Mouse (Mus musculus) left cerebral cortex, adult 2 months (tissue): ENCODE measurements around the gene Wdtc1. TPM values are rescaled to one million over a fixed set of nuclear protein-coding genes. Genes with fewer than 3 reads are reported as not detected.

Source experiments
- DNase-seq, 2 experiments: peaks; one replicate each; pipeline ENCODE4 v3.0.0; 2021 to 2022; ENCODE audit warnings: low spot score in 2 of 2, mixed read lengths in 1 of 2; ENCODE audit errors: extremely low spot score in 1 of 2
- H3K27ac ChIP-seq: fragments of 200-600 bp; 2 replicates; pipeline ENCODE4 v1.8.1; 2022
- H3K4me3 ChIP-seq: fragments of 200-600 bp; 2 replicates; pipeline ENCODE4 v1.8.1; 2022
- CTCF ChIP-seq: fragments of 200-600 bp; IDR thresholded peaks from 2 replicates; pipeline ENCODE4 v1.8.1; 2022; ENCODE audit warnings: antibody characterized with exemption, mild to moderate bottlenecking, moderate library complexity
- intact Hi-C: fragments of 180-260 bp; cut with DNase I; formaldehyde crosslinking; loops from one replicate; pipeline ENCODE4 v1.15.1; 2025
- total RNA-seq, 2 experiments: library from RNA; stranded (reverse); gene quantifications; 2 replicates each; pipeline ENCODE4 v1.2.3; 2021

The Wdtc1 gene
- total RNA-seq, 2 experiments from 2014 or later = 59.7 to 60.6 TPM

DNA sequence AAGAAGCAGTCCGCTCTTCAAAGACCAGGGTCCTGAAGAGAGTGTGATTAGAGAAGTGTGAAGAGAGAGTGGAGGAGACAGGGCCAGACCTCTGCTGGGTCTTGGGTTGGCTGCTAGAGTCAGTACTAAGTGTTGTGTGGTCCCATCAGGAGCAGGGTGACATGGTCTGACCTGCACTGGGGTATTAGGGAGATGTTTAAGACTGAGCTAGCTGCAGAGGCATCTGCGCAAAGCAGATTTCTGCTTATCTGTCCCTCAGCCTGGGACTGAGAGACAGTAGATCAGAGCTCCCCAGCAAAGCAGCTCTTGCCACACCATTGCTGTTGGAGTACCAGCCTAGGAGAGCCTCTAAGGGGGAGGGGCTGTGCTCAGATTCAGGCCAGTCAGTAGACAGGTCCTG is 36.8 kb upstream of the Wdtc1 start:
- DNase-seq = no peak
- TF ChIP-seq CTCF = no peak
- H3K27ac ChIP-seq = no peak overlapping the region
- intact Hi-C loops = no loop called here
- no peak overlapping the region for H3K4me3 ChIP-seq

DNA sequence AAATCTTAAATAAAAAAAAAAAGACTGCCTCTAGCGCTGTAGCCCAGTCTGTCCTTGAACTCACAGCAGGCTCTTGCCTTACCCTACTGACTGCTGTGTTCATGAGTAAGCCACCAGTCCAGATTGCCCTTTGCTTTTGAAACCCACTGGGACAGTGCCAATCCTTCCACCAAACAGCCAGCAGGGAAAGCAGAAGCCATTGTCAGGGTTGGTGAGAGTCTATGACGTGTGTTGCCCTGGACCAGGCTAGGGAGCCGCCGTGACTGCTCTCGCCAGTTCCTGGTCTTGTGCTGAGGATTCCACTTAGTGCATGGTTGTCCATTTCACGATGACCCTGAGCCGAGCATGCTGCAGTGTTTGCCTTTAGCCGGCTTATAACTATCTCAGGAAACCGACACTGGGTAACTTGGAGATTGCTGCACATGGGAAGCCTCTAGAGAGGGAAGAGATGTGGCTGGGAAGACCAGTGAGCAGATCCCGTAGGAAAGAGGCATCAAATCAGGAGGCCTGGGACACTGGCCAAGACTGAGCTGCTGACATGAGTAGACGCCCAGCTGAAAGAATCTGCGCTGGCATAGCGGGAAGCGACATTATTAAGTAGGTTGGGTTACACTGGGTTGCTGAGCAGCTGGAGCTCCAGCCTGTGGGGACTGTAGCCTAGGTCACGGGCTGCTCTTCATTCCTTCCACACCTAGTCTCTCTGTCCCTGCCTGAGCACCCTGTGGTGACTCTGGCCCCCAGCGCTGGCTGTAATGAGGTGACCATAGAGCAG is 35.7 kb upstream of the Wdtc1 start:
- Histone ChIP-seq H3K4me3 (no peak overlapping the region), H3K27ac (no peak overlapping the region)
- DNase-seq = no peak
- TF ChIP-seq CTCF = no peak
- intact Hi-C loops = no loop called here

DNA sequence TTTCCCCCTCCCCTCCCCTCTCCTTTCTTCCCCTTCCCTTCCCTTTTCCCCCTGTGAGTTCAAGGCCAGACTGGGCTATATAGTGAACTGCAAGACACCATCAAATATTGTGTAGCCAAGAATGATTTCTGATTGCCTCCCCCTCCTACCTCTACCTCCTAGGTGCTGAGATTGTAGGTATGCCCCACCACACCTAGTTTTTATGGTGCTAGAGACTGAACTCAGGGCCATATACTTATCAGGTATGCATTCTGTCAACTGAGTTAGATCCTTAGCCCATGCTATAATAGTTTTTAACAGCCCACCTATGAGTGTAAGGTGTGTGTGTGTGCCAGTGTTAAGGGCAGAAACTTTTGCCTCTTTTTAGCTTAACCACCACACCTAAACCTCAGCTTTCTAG is 33.8 kb upstream of the Wdtc1 start:
- no peak overlapping the region for H3K27ac ChIP-seq
- intact Hi-C loops = no loop called here
- no peak for TF ChIP-seq CTCF
- no peak for DNase-seq
- H3K4me3 ChIP-seq = no peak overlapping the region

DNA sequence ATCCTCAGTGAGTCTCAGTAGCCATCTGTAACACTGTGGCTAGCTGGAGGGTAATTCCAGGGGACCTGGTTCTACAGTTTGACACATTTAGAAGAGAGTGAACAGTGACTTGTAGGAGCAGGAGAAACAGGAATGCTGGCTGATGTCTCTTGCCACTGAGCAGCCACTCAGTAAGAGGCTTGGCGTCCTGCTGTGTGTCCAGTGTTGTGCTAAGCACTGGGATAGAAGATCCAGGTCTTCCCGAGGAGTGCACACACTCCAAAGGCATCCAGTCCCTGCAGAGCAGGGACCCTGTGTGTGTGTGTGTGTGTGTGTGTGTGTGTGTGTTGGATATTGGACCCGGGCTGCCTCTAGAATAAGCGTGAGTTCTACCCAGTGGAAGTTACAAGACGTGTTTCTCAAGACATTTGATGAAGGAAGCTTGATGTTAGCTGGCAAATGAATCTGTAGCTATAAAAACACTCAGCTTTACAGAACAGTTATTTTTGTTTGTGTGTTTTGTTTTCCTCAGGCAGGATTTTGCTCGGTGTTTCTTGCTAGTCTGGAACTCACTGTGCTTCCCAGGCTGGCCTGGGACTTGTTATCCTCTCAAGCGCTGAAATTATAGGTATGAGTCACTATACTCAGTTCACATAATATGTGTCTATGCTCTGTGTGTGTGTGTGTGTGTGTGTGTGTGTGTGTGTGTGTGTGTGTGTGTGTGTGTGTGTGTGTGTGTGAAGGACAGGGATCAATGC is 32.9 kb upstream of the Wdtc1 start:
- Histone ChIP-seq H3K27ac (peak overlapping the region; percentile 7; the same call in 1 of the 2 replicates), H3K4me3 (no peak overlapping the region)
- DNase-seq = no peak
- intact Hi-C loops = no loop called here
- TF ChIP-seq CTCF = no peak

DNA sequence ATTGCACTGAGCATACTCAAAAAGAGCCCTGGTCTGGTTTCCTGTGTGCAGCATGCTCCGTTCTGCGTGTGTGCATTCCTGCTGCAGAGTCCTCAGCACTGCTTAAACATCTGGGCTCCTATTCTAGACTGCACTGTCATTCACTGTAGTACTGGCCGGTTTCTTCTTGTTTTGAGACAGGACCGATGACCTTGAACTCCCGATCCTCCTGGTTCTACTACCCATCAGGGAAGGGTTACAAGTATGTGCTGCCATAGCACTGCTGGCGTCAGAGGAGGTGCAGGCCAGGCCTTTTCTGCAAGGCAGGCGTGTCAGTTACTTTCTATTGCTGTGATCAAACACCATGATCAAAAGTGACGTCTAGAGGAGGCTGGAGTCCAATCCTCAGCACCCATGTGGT is 27.9 kb upstream of the Wdtc1 start:
- Histone ChIP-seq H3K27ac (no peak overlapping the region), H3K4me3 (no peak overlapping the region)
- intact Hi-C loops = no loop called here
- no peak for TF ChIP-seq CTCF
- no peak for DNase-seq

DNA sequence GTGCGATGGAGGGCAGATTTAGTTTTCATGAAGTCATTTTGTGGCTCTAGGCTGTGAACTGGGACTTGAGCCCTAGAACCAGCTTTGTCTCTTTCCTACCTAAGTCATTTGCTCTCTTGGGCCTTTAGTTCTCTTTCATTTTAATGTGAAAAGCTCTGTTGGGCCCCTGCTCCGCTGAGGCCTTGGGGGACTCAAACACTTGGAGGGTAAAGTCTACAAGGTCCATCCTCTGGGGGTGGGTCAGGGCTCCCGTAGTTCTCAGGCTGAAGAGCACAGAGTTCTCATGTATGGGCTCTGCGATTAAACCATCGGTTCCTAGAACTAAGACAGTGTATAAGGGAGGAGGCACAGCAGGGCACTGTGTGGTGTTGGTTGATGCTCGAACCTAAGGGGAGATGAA is 27.3 kb upstream of the Wdtc1 start:
- H3K27ac ChIP-seq = no peak overlapping the region
- TF ChIP-seq CTCF = no peak
- no peak for DNase-seq
- intact Hi-C loops = no loop called here
- H3K4me3 ChIP-seq = no peak overlapping the region

DNA sequence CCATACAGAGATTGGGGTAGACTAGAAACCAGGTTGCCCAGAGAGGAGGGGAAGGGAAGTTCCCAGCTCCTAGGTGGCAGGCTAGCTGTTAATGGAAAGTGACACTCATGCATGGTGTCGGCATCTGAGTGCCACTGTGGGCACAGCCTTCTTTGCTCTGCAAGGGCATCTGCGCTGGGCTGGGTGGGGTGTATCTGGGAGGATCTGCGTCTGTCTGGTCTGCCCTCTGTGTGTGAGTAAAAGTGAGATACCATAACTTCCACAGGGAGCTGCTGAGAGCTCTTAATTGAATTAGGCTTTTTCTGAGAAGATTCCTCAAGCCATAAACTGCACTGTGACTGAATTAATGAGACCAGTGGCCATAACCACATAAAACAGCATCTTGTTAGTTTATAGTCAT is 26.6 kb upstream of the Wdtc1 start:
- TF ChIP-seq CTCF = no peak
- intact Hi-C loops = no loop called here
- no peak for DNase-seq
- no peak overlapping the region for H3K4me3 ChIP-seq
- H3K27ac ChIP-seq = no peak overlapping the region

DNA sequence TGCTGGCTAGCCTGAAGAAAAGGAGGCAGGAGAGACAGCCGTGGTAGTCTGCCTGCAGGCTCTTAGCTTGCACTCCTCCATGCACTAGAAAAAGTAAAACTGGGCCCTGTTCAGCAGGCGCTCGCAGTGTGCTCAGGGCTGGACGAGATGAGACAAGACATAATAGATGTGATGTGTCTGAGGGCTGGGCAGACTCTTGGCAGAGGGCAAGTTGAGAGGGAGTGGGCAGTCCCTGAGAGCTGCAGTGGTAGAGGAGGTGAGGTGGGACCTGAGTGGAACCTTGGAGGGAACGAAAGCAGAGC is 25.7 kb upstream of the Wdtc1 start:
- TF ChIP-seq CTCF = no peak
- intact Hi-C loops = no loop called here
- DNase-seq = no peak
- Histone ChIP-seq H3K4me3 (no peak overlapping the region), H3K27ac (peak overlapping the region; percentile 48)

DNA sequence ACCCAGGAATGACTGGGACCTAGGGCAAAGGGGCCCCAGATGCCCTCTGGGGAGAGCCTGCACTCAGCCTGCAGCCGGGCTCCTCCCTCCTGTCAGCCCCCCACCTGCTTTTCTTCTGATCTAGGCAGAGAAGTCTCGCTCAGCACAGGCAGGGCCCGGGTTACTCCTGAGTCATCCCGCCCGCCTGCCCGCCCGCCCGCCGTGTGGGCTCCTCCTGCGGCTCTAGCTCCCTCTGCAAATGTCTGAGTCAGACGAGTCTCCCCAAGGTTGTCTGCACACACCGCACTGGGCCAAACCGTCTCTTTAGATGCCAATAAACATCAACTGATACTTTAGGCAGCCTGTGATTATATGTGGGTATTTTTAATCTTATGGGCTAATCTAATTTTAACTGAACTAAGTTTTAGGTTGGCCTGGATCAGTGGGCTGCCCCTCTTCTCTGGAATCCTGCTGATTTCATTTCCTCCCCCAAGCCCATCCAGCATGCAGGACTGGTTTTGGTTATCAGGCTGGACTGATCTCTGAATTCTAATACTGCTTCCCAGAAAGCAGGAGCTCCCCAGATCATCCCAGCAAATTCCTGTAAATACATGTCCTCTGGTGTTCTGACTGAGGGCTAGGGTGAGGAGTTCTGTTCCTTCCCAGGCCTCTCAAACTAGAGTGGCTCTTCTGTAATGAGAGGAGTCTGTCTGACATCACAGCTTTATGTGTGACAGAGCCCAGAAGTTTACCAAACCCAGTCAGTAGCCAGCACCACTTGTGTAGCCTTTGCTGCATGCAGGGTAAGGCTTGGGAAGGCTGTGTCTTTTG is 25.2 kb upstream of the Wdtc1 start:
- intact Hi-C loops = no loop called here
- H3K27ac ChIP-seq = peak overlapping the region; percentile 48
- peak in 1 of 2 experiments; percentile 67 for DNase-seq

DNA sequence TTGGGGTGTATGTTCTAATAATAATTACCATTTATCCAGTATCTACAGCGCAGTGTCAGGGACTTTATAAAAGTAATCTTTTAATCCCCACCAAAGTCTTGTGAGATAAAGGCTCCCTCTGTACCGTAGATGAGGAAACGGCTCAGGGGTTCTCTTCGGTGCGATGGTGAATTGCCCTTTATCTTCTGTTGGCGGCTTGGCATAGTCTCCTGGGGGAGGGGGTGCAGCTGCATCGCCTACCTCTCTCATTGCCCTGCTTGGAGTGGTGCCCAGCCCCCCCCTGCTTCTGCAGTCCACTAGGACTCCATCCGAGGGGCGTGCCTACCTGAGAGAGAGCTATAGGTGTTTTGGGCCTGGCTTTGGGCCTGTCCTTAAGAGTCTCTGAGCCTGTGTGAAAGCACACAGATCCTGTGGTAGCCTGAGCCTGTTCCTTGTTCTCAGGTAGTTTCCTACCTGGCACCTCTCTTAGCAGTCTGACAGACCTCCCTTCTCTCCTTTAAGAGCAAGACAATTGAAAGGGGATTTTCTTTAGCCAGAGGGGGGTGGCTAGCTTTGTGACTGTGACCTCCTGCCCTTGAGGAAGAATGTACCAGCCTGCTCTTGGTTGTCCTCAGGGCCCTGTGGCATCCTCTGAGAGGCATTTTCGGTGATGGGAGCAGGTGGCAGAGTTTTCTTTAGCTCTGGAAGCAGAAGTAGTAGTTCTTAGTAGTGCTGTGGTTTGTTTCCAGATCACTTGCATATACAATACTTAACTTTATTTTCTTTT is 22.7 kb upstream of the Wdtc1 start:
- no peak overlapping the region for H3K4me3 ChIP-seq
- intact Hi-C loops = no loop called here
- DNase-seq = no peak
- H3K27ac ChIP-seq = peak overlapping the region; percentile 15; the same call in 1 of the 2 replicates
- TF ChIP-seq CTCF = no peak

More for the DNA sequence above, 25.2 kb upstream of the Wdtc1 start:
- no peak overlapping the region for H3K4me3 ChIP-seq
- TF ChIP-seq CTCF = no peak

DNA sequence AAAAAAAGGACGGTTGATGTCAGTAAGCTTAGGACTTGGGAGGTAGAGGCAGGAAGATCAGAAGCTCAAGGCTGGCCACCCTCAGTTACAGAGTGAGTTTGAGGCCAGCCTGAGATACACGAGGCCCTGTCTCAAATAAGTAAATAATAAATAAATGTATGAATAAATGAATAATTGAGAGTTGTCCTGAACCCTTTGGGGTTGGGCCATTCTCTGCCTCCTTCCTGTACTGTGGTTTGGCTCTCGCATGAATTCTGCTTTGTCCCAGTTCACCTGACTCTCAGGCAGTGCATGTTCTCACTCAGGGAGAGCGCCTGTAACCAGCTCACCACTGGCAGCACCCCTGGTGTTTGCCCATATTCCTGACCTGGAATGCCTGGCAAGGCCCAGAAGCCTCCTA is 20.7 kb upstream of the Wdtc1 start:
- Histone ChIP-seq H3K27ac (peak overlapping the region; percentile 13; the same call in 1 of the 2 replicates), H3K4me3 (peak overlapping the region; percentile 5; the same call in 1 of the 2 replicates)
- intact Hi-C loops = no loop called here
- no peak for TF ChIP-seq CTCF
- no peak for DNase-seq
